Mouse (Mus musculus): ENCODE measurements around the gene Cped1.
A peak's percentile ranks its signal among the peaks of the same experiment; 100 is the strongest.
"Not testable (repeated sequence)": the region's sequence is repeated elsewhere in the genome, so short reads cannot be mapped to it uniquely, and the experiment has no call there.

Cped1 gene

DNA sequence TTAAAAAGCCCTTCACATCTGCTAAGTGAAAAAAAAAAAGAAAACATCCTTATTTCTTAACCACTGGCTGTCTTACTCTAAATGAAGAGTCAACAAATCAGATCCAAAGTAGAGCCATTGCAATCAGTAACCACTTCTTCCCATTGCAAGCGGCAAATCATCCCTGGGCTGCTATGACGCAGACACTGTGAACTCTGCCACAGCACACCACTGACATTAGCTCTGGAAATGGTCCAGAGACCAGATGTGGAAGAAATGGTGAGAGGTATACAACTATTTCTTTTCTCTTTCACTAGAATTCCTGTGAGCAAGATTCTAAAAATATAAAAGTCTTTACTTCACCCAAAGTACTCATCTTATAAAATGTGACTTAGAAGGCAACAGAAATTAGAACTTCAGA lies 261.0 kb downstream of the Cped1 start:
- no peak for DNase-seq

- DNase-seq: no peak
Measured at GRCm38 (mm10) chr6:22258784-22259183, 273.1 kb downstream of the Cped1 start.

- DNase-seq: no peak
Measured at GRCm38 (mm10) chr6:22262519-22262918, 276.8 kb downstream of the Cped1 start.

GRCm38 (mm10) chr6:22264094-22264493 lies 278.4 kb downstream of the Cped1 start:
- not testable (repeated sequence) for DNase-seq

DNA sequence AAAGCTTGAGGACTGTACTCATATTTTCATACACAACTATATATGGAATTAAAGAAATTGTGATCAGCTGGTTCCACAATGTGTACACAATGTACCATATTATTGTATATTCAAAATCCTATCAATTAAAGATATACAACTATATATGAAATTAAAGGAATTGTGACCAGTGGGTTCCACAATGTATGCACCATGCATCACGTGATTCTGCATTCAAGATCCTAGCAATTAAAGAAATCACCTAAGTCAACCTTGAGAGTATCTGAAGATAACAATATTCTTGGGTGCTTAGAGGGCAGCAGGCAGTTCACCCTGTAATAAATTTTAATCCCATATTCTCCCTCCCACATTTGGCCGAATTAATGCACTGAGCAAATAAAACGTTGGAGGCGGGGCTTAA lies 280.3 kb downstream of the Cped1 start:
- no peak for DNase-seq

- no peak for DNase-seq
Measured at GRCm38 (mm10) chr6:22267807-22268667, 282.3 kb downstream of the Cped1 start.

- no peak for DNase-seq
Measured at GRCm38 (mm10) chr6:22268677-22269076, 283.0 kb downstream of the Cped1 start.

DNA sequence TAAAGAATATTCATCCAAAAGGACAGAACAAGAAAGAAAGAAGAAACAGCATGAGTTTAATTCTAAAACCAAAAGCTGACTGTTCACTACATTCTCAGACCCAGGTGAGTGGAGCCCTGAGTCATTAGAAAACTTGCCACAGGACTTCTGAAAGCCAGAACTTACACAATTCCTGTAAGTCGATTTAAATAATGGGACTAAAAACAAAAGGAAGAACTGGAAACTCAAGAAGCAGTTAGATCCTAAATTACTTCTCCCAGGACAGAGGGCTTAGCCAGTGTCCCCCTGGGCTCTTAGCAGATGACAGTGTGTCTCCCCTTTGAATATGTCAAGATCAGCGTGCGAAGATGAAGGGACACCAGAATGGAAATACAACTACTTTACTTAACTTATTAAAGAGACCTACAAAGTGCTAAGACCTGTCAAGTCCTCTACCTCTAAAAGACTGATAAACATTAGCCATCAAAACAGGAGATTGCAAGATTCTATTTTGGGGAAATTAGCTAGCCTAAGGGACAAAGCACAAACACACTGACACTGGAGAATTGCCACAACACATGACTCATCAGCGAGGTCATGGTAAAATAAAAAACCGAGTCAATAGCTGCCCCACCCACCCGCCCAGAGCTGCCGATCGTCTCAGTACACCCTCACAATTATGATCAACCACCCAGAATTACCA lies 284.3 kb downstream of the Cped1 start:
- no peak for DNase-seq

GRCm38 (mm10) chr6:22277941-22278340 lies 292.2 kb downstream of the Cped1 start:
- DNase-seq: no peak

- DNase-seq: no peak
Measured at GRCm38 (mm10) chr6:22280217-22280861, 294.6 kb downstream of the Cped1 start.

DNA sequence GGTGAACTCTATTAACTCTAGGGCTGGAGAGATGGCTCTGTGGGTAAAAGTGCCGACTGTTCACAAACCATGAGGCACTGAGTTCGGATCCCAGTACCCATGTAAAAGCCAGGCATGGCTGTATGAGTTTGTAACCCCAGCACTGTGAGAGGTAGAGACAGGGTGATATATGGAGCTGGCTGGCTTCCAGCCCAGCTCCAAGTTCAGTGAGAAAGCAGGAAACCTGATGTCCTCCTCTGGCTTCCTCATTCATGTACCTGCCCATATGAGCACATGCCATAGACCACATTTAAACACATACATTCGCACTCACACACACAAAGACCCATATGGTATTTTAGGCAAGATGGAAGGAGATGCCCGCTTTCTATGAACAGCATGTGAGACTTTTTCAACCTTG lies 296.7 kb downstream of the Cped1 start:
- no peak for DNase-seq

DNA sequence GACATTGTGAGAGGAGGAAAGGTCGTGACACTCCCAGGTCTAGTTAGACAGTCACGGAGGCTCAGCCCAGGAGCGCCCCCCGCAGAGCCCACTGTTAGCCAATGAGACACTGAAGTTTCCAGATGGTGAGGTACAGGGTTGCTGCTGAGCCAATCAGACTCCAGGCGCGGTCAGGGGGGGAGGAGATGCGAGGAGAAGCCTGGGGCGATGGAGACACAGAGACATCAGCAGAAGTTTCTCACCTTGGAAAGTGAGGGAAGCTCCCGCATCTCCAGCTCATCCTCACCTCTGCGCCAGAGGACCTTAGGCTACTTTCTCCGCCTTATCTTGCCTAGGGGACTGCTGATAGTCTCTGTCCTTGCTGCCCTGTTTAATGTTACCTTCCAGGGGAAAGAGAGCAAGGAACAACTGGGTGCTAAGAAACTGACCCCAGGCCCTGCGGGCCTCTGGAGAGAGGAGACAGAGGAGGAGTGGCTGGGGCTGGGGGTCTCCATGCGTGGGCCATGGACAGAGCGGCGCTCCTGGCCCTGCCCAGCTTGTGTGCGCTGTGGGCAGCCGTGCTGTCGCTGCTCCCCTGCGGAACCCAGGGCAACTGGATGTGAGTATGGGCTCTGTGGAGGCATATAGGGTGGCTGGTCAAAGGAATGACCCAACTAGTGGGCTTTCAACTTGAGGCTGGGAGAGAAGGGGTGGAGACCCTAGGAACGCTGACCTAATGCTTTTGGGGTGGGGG lies 302.5 kb downstream of the Cped1 start, which contains the start of gene Wnt16:
TSS of gene Wnt16 (plus strand) at position 224 of the 733 bp plus-strand sequence.
- peak; percentile 11 for DNase-seq

- DNase-seq: peak; percentile 56
Measured at GRCm38 (mm10) chr6:22288737-22289460, 303.2 kb downstream of the Cped1 start.

DNA sequence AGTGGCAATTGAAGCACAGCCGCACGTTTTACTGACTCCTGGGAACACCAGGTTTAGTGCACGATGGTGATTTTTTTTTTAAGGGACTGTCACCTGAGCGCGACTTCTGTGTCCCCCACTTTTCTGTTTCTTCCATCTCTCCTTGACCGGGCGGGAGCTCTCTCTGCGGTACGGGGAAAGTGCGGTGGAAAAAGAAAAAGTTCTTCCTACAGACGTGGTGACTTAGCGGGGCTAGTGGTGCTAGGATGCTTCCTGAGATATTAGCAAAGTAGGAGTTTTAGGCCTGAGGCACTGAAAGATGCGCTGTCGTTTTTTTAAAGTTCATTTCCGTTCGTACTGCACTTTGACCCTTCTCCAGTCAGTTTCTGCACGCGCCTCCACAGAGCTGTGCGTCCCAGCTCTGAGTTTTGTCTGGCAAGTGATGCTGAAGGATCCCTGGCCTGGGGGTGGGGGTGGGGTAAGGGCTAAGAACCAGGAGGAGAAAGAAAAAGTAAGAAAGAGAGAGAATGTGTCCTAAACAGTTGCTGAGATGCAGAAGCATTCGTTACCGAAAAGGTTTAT lies 303.8 kb downstream of the Cped1 start:
- no peak for DNase-seq

- no peak for DNase-seq
Measured at GRCm38 (mm10) chr6:22290790-22291189, 305.1 kb downstream of the Cped1 start.

GRCm38 (mm10) chr6:22292056-22292455 lies 306.3 kb downstream of the Cped1 start:
- no peak for DNase-seq

GRCm38 (mm10) chr6:22293922-22294321 lies 308.2 kb downstream of the Cped1 start:
- DNase-seq: no peak

DNA sequence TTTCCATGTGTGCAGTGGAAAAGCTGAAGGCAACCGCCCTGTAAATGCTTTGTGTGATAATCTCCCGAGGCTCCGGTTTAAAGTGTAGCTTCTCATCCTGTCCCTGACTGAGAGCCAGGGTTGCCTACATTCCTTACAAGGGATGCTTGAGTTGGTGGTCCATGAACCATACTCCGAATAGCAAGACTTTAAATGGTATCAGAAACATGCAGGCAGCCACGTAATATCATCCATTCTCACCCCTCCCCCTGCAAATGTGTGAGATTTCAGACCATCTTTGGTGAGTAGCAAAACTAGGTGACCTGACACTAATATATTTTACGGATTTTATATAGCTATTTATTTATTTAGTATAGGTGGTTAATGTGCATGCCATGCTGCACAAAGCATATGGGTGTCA lies 311.3 kb downstream of the Cped1 start:
- DNase-seq: no peak

DNA sequence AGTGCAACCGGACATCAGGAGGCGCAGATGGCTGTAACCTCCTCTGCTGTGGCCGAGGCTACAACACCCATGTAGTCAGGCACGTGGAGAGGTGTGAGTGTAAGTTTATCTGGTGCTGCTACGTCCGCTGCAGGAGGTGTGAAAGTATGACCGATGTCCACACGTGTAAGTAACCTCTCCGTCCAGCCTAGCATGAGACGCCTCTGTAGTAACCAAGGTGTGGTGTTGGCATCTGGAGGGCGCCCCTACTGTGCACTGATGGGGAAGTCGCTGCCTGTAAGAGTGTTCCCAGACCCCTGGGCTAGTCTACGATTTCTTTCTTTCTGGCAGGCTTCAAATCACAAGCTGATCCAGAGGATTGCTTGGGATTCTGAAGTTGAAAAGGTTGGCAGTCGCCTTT lies 312.3 kb downstream of the Cped1 start:
- no peak for DNase-seq

Data from thymus, postnatal 4 days (tissue).